Mouse (Mus musculus): ENCODE data around the gene Ttc39a.

DNA sequence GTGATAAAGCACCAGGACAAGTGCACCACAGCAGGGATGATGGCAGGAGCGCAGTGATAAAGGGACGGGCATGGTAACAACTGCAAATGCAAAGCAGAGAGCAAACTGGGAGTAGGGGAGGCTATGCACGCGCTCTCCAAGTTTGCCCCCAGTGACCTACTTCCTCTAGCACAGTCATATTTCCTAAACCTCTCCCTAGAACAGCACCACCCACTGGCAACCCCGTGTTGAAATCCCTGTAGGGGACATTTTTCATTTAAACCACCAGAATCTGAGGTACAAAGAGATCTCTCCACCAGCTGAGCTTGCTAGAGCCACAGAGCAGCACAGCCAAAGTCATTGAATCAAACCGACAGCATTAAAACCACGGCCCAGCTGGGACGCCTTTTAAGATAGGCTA is 32.7 kb downstream of the Ttc39a start:
- peak; percentile 38 for TF ChIP-seq CTCF (IDR thresholded peaks at IDR 0.05; ENCODE audit: low read depth)
- no peak for TF ChIP-seq EP300 (optimal IDR thresholded peaks at IDR 0.05)

All from stomach, postnatal 0 days (tissue).